Mouse (Mus musculus) neural tube, embryonic 15.5 days (tissue): ENCODE measurements around the gene Inca1. TPM values are rescaled to one million over a fixed set of nuclear protein-coding genes. Genes with fewer than 3 reads are reported as not detected.
A peak's percentile ranks its signal among the peaks of the same experiment; 100 is the strongest.

ENCODE experiments used
- ATAC-seq: fragments of 200-750 bp; cut with Nextera tagmentation; 2 replicates; pipeline ENCODE4 v1.8.0; 2017; ENCODE audit warnings: mild to moderate bottlenecking, moderate TSS enrichment, moderate library complexity; ENCODE audit not compliant: low FRiP score
- H3K27ac ChIP-seq: fragments of 300-500 bp; sonication (generic); replicated peaks from 2 replicates; pipeline ENCODE4 v1.5.1; 2015; ENCODE audit warnings: mild to moderate bottlenecking, inconsistent platforms
- H3K27me3 ChIP-seq: fragments of 300-500 bp; sonication (generic); replicated peaks from 2 replicates; pipeline ENCODE4 v1.6.1; 2015; ENCODE audit warnings: inconsistent platforms
- H3K36me3 ChIP-seq: fragments of 300-500 bp; sonication (generic); 2 replicates; pipeline ENCODE4 v1.6.1; 2015; ENCODE audit warnings: inconsistent platforms
- H3K4me1 ChIP-seq: fragments of 300-500 bp; sonication (generic); 2 replicates; pipeline ENCODE4 v1.6.1; 2015; ENCODE audit warnings: inconsistent platforms
- H3K4me2 ChIP-seq: fragments of 300-500 bp; sonication (generic); 2 replicates; pipeline ENCODE4 v1.6.1; 2015; ENCODE audit warnings: inconsistent platforms, mild to moderate bottlenecking, moderate library complexity
- H3K4me3 ChIP-seq: fragments of 300-500 bp; sonication (generic); replicated peaks from 2 replicates; pipeline ENCODE4 v1.5.1; 2015; ENCODE audit warnings: mild to moderate bottlenecking, inconsistent platforms
- H3K9ac ChIP-seq: fragments of 300-500 bp; sonication (generic); replicated peaks from 2 replicates; pipeline ENCODE4 v1.6.1; 2015; ENCODE audit warnings: mild to moderate bottlenecking, inconsistent platforms
- H3K9me3 ChIP-seq: fragments of 300-500 bp; sonication (generic); replicated peaks from 2 replicates; pipeline ENCODE4 v1.6.1; 2016; ENCODE audit warnings: inconsistent platforms
- WGBS: fragments of 180-500 bp; shearing (Covaris S2); methylation state at CpG from one replicate; pipeline ENCODE4 v1.1.7; 2015; ENCODE audit warnings: mixed read lengths; 5-methylcytosine and 5-hydroxymethylcytosine counted together
- polyA plus RNA-seq: library from polyadenylated mRNA; unstranded; fragments of >200 nt; fragmentation: Nextera tagmentation; extraction: Ambion mirVana; gene quantifications from 2 replicates; pipeline ENCODE4 v1.2.1, GENCODE M21; 2015

The Inca1 gene
- polyA plus RNA-seq, 1 experiment from 2014 or later = 1.4 TPM

DNA sequence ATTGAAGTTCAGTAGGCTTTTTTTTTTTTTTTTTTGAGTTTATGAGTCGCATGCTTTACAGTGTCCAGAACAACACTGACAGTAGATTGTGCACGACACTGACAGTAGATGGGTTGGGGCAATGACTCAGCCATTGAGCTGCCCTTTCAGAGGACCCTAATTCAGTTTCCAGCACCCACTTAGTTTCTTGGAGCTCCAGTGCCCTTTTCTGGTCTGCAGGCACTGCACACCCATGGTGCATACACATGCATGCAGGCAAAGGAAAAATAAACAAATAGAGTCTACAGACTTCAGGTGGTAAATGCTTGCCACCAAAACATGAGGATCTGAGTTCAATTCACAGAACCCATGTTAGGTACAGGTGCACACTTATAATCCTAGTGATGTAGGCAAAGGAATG lies 26.6 kb upstream of the Inca1 start:
- no peak for ATAC-seq
- Histone ChIP-seq H3K4me1 (no peaks in the 10 kb centered on the region; the same call in 1 of the 2 replicates), H3K27me3 (no peaks in the 10 kb centered on the region), H3K9me3 (no peaks in the 10 kb centered on the region), H3K4me2 (no peak overlapping the region), H3K27ac (no peak overlapping the region), H3K36me3 (peaks cover 71% of the 10 kb centered on the region), H3K4me3 (no peak overlapping the region), H3K9ac (no peak overlapping the region)
- WGBS = 92% methylated on average over 2 of the region's 2 CpGs

DNA sequence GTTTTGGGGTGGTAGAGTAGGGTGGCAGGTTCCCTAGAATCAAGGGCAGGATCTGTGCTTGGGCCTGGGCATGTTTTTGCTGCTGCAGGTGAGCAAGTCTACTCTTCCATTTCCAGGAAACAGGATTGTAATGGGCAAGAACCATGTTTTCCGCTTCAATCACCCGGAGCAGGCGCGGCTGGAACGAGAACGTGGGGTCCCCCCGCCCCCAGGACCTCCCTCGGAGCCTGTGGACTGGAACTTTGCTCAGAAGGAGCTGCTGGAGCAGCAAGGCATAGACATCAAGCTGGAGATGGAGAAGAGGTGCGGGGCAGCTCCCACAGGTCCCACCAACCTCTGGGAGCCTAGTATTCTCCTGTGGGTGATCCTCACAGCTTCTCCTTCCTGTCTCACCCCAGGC lies 24.8 kb upstream of the Inca1 start:
- H3K4me1 ChIP-seq = no peaks in the 10 kb centered on the region
- H3K9me3 ChIP-seq = no peaks in the 10 kb centered on the region
- H3K9ac ChIP-seq = no peak overlapping the region
- no peaks in the 10 kb centered on the region for H3K27me3 ChIP-seq
- no peak overlapping the region for H3K4me3 ChIP-seq
- ATAC-seq = no peak
- WGBS = 95% methylated on average over 9 of the region's 9 CpGs
- H3K4me2 ChIP-seq = no peak overlapping the region
- peaks cover 90% of the 10 kb centered on the region for H3K36me3 ChIP-seq
- H3K27ac ChIP-seq = no peak overlapping the region

DNA sequence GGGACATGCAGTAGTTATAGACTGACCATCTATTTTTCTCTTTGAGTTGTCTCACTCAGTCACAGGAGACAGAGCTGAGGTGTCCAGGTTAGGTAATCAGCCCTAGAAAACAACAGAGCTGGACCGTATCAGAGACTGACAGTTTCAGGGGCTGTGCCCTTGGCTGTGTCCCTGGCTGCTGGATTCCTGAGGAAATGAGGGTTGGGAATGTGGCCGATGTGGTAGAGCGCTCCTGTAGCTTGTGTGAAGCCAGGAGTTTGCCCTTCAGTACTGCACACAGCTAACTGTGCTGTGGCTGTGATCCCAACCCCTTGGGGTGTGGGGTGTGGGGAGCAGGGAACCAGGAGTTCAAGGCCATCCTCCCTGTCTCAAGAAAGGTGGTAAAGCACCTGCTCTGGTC lies 21.1 kb upstream of the Inca1 start:
- peaks cover 89% of the 10 kb centered on the region for H3K36me3 ChIP-seq
- ATAC-seq = no peak
- 97% methylated on average over 3 of the region's 3 CpGs for WGBS

DNA sequence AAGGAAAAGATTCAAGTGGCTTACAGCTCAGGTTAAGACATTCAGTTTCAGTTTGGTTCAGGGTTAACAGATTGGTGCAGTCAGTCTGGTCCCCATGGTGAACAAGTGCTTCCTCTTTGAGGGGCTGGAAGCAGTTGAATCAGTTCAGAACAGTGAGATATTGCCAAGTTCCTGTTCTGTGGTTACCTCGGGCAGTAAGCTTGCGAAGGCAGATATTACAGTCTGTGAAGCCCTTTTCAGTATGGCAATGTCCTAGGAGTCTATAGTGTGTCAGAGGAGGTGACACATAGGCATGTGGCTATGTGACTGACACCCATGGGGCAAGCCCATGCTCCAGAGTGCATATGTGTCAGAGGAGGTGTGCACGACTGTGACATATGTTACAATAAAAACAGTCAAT lies 20.6 kb upstream of the Inca1 start:
- Histone ChIP-seq H3K36me3 (peaks cover 88% of the 10 kb centered on the region), H3K4me1 (no peaks in the 10 kb centered on the region), H3K27me3 (no peaks in the 10 kb centered on the region), H3K9ac (no peak overlapping the region), H3K9me3 (no peaks in the 10 kb centered on the region), H3K27ac (no peak overlapping the region), H3K4me3 (no peak overlapping the region), H3K4me2 (no peak overlapping the region)
- ATAC-seq = no peak
- 91% methylated on average over 3 of the region's 3 CpGs for WGBS

More for the DNA sequence above, 21.1 kb upstream of the Inca1 start:
- Histone ChIP-seq H3K9ac (no peak overlapping the region), H3K27me3 (no peaks in the 10 kb centered on the region), H3K4me3 (no peak overlapping the region), H3K4me2 (no peak overlapping the region), H3K9me3 (no peaks in the 10 kb centered on the region), H3K27ac (no peak overlapping the region), H3K4me1 (no peaks in the 10 kb centered on the region)

DNA sequence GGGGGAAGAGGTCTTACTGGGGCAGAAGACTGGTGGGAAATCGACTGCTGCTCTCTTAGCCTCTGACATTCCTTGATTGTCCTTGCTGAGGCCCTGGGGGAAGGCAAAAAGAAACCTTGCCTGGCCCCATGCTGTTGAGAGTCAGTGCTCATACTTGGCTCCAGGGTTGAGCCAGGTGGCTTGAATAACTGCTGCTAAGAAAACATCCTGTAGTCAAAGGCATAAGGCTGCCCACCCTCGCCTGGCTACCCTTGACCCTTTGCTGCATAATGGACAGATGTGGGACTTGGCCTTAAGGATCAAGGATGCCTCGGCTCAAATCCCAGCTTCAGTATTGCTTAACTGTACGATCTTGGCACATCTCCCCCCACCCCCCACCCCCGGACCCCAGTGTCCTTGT lies 18.5 kb upstream of the Inca1 start:
- H3K4me1 ChIP-seq = no peaks in the 10 kb centered on the region
- peaks cover 73% of the 10 kb centered on the region for H3K36me3 ChIP-seq
- no peaks in the 10 kb centered on the region for H3K27me3 ChIP-seq
- no peak overlapping the region for H3K27ac ChIP-seq
- no peak overlapping the region for H3K4me3 ChIP-seq
- no peak overlapping the region for H3K4me2 ChIP-seq
- WGBS = 96% methylated on average over 5 of the region's 5 CpGs
- H3K9me3 ChIP-seq = no peaks in the 10 kb centered on the region
- H3K9ac ChIP-seq = no peak overlapping the region
- ATAC-seq = no peak

DNA sequence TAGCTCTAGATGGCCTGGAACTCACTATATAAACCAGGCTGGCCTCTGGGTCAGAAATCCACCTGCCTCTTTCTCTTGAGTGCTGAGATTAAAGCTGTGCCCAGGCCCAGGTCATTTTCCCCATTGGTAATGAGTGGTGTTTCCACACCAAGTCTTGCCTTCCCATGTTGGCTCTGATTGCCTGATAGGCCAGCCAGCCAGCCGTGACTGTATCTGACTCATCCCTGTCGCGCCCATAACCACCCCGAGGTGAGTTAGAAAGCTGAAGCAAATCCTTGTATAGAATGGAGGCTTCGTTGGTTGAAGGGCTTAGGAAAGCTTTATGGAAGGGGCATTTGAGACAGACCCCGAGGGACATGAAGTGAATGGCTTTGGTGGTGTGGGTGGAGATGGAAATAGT lies 15.9 kb upstream of the Inca1 start:
- no peak for ATAC-seq
- peaks cover 70% of the 10 kb centered on the region for H3K36me3 ChIP-seq
- WGBS = 90% methylated on average over 6 of the region's 6 CpGs

DNA sequence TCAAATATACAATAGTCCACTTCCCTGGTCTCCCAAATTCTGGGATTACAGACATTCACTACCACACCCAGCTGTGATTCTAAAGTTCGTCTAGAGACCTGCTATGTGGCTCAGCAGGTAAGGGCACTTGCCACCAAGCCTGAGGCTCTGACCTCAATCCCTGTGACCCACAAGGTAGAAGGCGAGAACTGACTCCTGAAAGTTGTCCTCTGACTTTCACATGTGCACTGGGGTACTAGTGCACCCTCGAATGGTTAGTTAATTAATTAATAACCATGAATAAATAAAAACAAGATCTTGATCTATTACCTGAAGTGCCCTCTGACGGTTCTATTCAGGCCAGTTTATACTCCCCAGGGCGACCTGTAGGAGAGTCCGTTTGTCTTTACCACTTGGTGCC lies 13.3 kb upstream of the Inca1 start:
- 92% methylated on average over 6 of the region's 6 CpGs for WGBS
- no peak overlapping the region for H3K27ac ChIP-seq
- no peak overlapping the region for H3K9ac ChIP-seq
- H3K9me3 ChIP-seq = no peaks in the 10 kb centered on the region
- H3K27me3 ChIP-seq = no peaks in the 10 kb centered on the region
- H3K4me1 ChIP-seq = no peaks in the 10 kb centered on the region
- ATAC-seq = no peak
- peaks cover 69% of the 10 kb centered on the region for H3K36me3 ChIP-seq
- no peak overlapping the region for H3K4me2 ChIP-seq
- H3K4me3 ChIP-seq = no peak overlapping the region

More for the DNA sequence above, 15.9 kb upstream of the Inca1 start:
- no peak overlapping the region for H3K9ac ChIP-seq
- H3K4me3 ChIP-seq = no peak overlapping the region
- no peaks in the 10 kb centered on the region for H3K4me1 ChIP-seq
- H3K4me2 ChIP-seq = no peak overlapping the region
- no peaks in the 10 kb centered on the region for H3K9me3 ChIP-seq
- H3K27ac ChIP-seq = no peak overlapping the region
- no peaks in the 10 kb centered on the region for H3K27me3 ChIP-seq

DNA sequence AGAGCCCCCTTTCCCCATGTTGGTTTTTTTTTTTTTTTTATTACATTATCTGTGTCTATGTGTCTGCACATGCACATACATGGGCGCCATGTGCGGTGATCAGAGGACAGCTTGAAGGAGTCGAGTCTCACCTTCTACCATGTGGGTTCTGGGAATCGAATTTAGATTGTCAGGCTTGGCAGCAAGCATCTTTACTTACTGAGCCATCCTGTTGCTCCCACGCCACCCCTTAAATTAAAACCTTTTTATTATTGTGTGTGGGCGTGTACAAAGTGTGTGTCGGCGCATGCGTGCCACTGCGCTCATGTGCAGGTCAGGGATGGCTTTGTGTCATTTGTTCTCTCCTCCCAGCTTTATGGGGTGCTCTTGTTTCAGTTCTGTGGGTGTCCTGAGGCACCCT lies 11.1 kb upstream of the Inca1 start:
- H3K9ac ChIP-seq = no peak overlapping the region
- no peak overlapping the region for H3K4me2 ChIP-seq
- H3K4me1 ChIP-seq = no peaks in the 10 kb centered on the region
- 96% methylated on average over 10 of the region's 10 CpGs for WGBS
- H3K27ac ChIP-seq = no peak overlapping the region
- no peak overlapping the region for H3K4me3 ChIP-seq
- H3K27me3 ChIP-seq = no peaks in the 10 kb centered on the region
- H3K9me3 ChIP-seq = no peaks in the 10 kb centered on the region
- peaks cover 75% of the 10 kb centered on the region for H3K36me3 ChIP-seq
- no peak for ATAC-seq

DNA sequence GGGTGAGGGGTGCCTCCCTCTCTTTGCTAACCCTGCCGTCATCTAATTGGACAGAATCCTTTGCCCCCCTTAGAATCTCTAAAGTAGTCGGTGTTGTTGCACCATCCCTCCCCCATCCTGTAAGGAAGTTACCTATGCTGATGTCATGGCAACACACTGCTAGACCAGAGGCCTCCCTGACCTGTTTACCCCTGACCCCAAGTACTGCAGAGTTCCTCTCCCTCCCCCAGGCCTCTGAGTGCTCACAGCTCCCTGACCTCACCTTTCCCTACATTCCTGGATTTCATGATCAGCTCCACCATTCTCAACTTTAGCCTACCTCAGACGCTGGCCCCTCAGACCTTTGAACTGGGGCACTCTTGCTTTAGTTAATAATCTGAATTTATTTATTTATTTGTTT lies 6.2 kb upstream of the Inca1 start:
- ATAC-seq = no peak
- Histone ChIP-seq H3K27me3 (no peaks in the 10 kb centered on the region), H3K27ac (no peak overlapping the region), H3K9me3 (no peaks in the 10 kb centered on the region), H3K4me3 (no peak overlapping the region), H3K9ac (no peak overlapping the region), H3K36me3 (peaks cover 78% of the 10 kb centered on the region), H3K4me1 (peaks cover 21% of the 10 kb centered on the region), H3K4me2 (no peak overlapping the region)
- WGBS = 83% methylated on average over 3 of the region's 3 CpGs

DNA sequence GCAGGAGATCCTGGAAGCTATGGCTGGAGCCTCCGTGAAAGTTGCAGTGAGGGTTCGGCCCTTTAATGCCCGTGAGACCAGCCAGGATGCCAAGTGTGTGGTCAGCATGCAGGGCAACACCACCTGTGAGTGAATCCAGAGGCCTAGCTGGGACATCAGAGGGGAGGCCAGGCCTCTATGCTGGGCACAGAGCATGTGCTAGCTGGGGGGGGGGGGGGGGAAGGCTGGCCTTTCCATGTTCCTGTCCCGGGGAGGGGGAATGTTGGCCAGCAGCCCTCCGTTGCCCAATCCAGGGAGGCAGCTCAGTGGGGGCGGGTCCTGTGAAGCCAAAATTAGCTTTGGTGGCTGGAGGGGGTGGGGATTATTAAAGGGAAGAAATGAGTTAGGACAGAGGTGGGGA lies 2.8 kb upstream of the Inca1 start:
- H3K27ac ChIP-seq = no peak overlapping the region
- ATAC-seq = no peak
- peaks cover 32% of the 10 kb centered on the region for H3K4me1 ChIP-seq
- WGBS = 79% methylated on average over 6 of the region's 6 CpGs
- no peaks in the 10 kb centered on the region for H3K9me3 ChIP-seq
- H3K9ac ChIP-seq = peak overlapping the region; percentile 10; the same call in 1 of the 2 replicates
- H3K27me3 ChIP-seq = no peaks in the 10 kb centered on the region
- H3K4me3 ChIP-seq = no peak overlapping the region
- peak overlapping the region; percentile 89 for H3K4me2 ChIP-seq
- peaks cover 45% of the 10 kb centered on the region for H3K36me3 ChIP-seq

DNA sequence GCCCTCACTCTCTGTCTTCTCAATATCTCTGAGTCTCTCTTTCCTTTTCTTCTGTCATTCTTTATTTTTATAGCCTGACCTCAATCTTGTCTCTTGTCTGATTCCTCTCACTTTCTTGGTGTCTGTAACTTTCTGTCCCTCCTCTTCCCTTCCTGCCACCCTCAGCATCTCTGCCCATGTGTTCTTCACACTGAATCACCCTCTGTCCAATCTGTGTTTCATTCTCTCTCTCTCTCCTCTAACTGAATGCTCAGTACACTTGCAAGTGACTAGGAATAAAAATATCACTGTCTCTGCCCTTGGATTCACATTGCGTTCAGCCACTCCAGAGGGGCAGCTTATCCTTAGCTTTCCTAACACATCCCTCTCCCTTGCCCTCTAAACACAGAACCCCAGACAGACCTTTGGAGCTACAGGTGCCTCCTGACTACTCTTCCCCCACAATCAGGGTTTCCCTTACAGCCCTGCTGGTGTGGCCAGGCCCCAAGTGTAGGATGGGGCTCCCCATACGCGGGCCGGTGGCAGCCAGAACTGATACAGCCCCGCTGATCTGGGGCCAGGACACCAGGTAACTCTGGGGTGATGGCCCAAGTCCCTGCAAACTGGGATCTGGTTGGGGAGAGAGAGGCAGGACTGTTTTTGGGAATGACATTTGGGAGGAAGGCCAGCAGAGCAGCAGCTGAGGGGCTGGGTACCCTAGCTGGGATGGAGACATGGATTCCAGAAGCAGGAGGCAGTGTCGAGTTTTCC lies 2.2 kb upstream of the Inca1 start:
- Histone ChIP-seq H3K9me3 (no peaks in the 10 kb centered on the region), H3K4me3 (peak overlapping the region; percentile 93), H3K4me2 (peak overlapping the region; percentile 89), H3K27me3 (no peaks in the 10 kb centered on the region), H3K9ac (peak overlapping the region; percentile 94; the same call in 1 of the 2 replicates), H3K36me3 (peaks cover 39% of the 10 kb centered on the region), H3K4me1 (peaks cover 32% of the 10 kb centered on the region), H3K27ac (no peak overlapping the region)
- no peak for ATAC-seq
- WGBS = 89% methylated on average over 6 of the region's 6 CpGs

DNA sequence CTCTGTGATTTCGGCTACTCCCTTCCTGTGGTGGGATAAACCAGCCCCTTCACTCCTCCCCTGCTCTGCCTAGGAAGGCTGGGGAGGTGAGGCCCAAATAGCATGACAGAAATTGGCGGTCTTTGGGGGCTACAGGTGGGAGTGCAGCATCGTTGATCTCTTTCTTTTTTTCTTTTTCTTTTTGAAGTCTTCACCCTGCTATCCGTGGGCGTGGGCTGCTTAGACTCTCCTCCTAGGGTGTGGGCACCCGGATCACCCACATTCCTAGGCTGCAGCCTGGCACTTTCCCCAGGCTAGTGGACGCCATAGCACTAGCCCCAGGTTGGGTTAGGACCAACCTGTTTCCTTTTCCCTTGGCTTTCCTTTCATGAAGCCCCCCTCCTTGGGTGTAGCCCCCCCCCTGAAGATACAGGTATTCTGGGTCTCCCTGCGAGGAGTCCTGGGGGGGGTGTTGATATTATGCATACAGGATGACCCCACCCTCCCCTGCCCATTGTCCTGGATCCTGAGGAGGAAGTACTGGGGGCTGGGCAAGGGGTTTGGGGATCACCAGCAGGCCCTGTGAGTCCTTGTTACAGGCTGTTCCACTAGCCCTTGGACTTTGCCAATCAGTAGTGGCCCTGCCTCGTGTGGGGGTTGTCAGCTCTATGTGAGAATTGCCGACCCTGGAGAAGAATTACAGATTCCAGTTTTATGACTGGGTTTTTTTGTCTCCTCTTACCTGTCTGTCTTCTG lies 1.4 kb upstream of the Inca1 start:
- 8% methylated on average over 10 of the region's 10 CpGs for WGBS
- peak overlapping the region; percentile 89 for H3K4me2 ChIP-seq
- no peaks in the 10 kb centered on the region for H3K27me3 ChIP-seq
- peaks cover 31% of the 10 kb centered on the region for H3K36me3 ChIP-seq
- peaks cover 32% of the 10 kb centered on the region for H3K4me1 ChIP-seq
- peak overlapping the region; percentile 93 for H3K4me3 ChIP-seq
- no peaks in the 10 kb centered on the region for H3K9me3 ChIP-seq
- peak overlapping the region; percentile 94 for H3K9ac ChIP-seq
- H3K27ac ChIP-seq = peak overlapping the region; percentile 96
- 0 out of 2 replicates have a peak, but pooled peaks have one; percentile 2 for ATAC-seq
